Mouse (Mus musculus) embryonic facial prominence, embryonic 10.5 days (tissue): ENCODE measurements around the gene Icam1. TPM values are rescaled to one million over a fixed set of nuclear protein-coding genes. Genes with fewer than 3 reads are reported as not detected.

Experiments used
- DNase-seq: peaks from one replicate; pipeline ENCODE4 v3.0.0-alpha.2; 2017; ENCODE audit warnings: low spot score
- H3K27ac ChIP-seq: fragments of 300-500 bp; sonication (generic); replicated peaks from 2 replicates; pipeline ENCODE4 v1.5.1; 2016; ENCODE audit warnings: mild to moderate bottlenecking
- H3K27me3 ChIP-seq: fragments of 300-500 bp; sonication (generic); replicated peaks from 2 replicates; pipeline ENCODE4 v1.6.1; 2016; ENCODE audit warnings: low read depth, mild to moderate bottlenecking; ENCODE audit not compliant: poor library complexity, severe bottlenecking
- H3K36me3 ChIP-seq: fragments of 300-500 bp; sonication (generic); replicated peaks from 2 replicates; pipeline ENCODE4 v1.6.1; 2016; ENCODE audit warnings: mild to moderate bottlenecking, moderate library complexity
- H3K4me1 ChIP-seq: fragments of 300-500 bp; sonication (generic); 2 replicates; pipeline ENCODE4 v1.6.1; 2016
- H3K4me3 ChIP-seq: fragments of 300-500 bp; sonication (generic); 2 replicates; pipeline ENCODE4 v1.5.1; 2016; ENCODE audit warnings: mild to moderate bottlenecking, moderate library complexity
- H3K9me3 ChIP-seq: fragments of 300-500 bp; sonication (generic); 2 replicates; pipeline ENCODE4 v1.6.1; 2016; ENCODE audit warnings: mild to moderate bottlenecking
- WGBS: fragments of 180-500 bp; shearing (Covaris S2); methylation state at CpG from one replicate; pipeline ENCODE4 v1.1.7; 2016; 5-methylcytosine and 5-hydroxymethylcytosine counted together
- polyA plus RNA-seq: library from polyadenylated mRNA; unstranded; fragments of >200 nt; fragmentation: Nextera tagmentation; extraction: Ambion mirVana; gene quantifications from 2 replicates; pipeline ENCODE4 v1.2.1, GENCODE M21; 2016

Icam1 gene
- polyA plus RNA-seq, 1 experiment from 2014 or later, result 5.9 TPM

GRCm38 (mm10) chr9:20978409-20979095 is 37.2 kb upstream of the Icam1 start:
- Histone ChIP-seq H3K4me3 (no peak overlapping the region), H3K36me3 (no peaks in the 10 kb centered on the region), H3K9me3 (no peaks in the 10 kb centered on the region), H3K27ac (peak overlapping the region; percentile 37; the same call in 1 of the 2 replicates), H3K4me1 (peaks cover 67% of the 10 kb centered on the region), H3K27me3 (no peaks in the 10 kb centered on the region)
- 63% methylated on average over 10 of the region's 10 CpGs for WGBS
- DNase-seq, result no peak

GRCm38 (mm10) chr9:20979181-20979580 is 36.6 kb upstream of the Icam1 start:
- Histone ChIP-seq H3K9me3 (no peaks in the 10 kb centered on the region), H3K36me3 (no peaks in the 10 kb centered on the region), H3K27me3 (no peaks in the 10 kb centered on the region), H3K27ac (peak overlapping the region; percentile 37; the same call in 1 of the 2 replicates), H3K4me3 (no peak overlapping the region), H3K4me1 (peaks cover 64% of the 10 kb centered on the region)
- DNase-seq, result no peak
- 65% methylated on average over 5 of the region's 5 CpGs for WGBS

DNA sequence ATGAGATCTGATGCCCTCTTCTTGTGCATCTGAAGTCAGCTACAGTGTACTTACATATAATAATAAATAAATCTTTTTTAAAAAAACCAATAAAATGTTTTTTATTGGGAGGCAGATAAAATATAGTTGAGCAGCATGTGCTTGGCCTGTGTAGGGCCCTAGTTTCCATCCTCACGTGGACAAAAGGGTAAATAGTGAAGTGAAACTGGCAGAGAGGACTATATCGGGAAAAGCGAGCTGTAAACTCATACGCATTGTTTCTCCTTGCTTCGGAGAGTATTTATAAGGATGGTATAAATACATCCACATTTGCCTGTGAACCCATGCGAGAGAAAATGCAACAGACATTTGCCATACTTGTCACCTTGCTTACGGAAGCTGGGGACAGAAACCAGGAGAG is 36.0 kb upstream of the Icam1 start:
- no peaks in the 10 kb centered on the region for H3K36me3 ChIP-seq

DNA sequence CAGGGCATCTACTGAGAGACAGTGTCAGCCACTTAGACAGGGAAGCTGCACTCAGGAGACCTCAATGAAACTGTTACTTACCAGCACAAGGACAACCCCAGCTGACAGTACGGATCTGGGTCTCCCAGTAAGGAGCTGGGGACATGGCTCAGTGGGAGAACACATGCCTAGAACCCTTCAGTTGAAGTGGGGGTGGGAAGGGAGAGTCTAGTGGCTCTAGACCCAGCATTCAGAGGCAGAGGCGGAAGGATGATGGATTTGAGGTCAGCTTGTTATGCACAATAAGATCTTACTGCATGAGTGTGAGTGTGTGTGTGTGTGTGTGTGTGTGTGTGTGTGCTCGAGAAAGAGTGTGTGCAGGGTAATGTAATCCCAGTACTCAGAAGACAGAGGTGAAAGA is 33.6 kb upstream of the Icam1 start:
- no peak overlapping the region for H3K4me3 ChIP-seq
- H3K36me3 ChIP-seq, result no peaks in the 10 kb centered on the region
- no peak for DNase-seq
- H3K27ac ChIP-seq, result no peak overlapping the region
- H3K4me1 ChIP-seq, result peaks cover 35% of the 10 kb centered on the region
- no peaks in the 10 kb centered on the region for H3K9me3 ChIP-seq
- 76% methylated on average over 3 of the region's 3 CpGs for WGBS
- H3K27me3 ChIP-seq, result no peaks in the 10 kb centered on the region

More for the DNA sequence above, 36.0 kb upstream of the Icam1 start:
- no peaks in the 10 kb centered on the region for H3K9me3 ChIP-seq
- no peaks in the 10 kb centered on the region for H3K27me3 ChIP-seq
- WGBS, result 93% methylated on average over 7 of the region's 7 CpGs
- peaks cover 59% of the 10 kb centered on the region for H3K4me1 ChIP-seq
- no peak for DNase-seq
- no peak overlapping the region for H3K4me3 ChIP-seq
- H3K27ac ChIP-seq, result no peak overlapping the region

- WGBS, result 38% methylated on average over 5 of the region's 5 CpGs
- H3K4me3 ChIP-seq, result no peak overlapping the region
- H3K4me1 ChIP-seq, result peaks cover 30% of the 10 kb centered on the region
- H3K9me3 ChIP-seq, result no peaks in the 10 kb centered on the region
- no peaks in the 10 kb centered on the region for H3K36me3 ChIP-seq
- H3K27me3 ChIP-seq, result 0 out of 2 replicates have a peak, but pooled peaks cover 4% of the 10 kb centered on the region
- 0 out of 2 replicates have a peak overlapping the region, but pooled peaks have one; percentile 26 for H3K27ac ChIP-seq
- DNase-seq, result no peak
Observed at GRCm38 (mm10) chr9:20983169-20983568, 32.6 kb upstream of the Icam1 start.

DNA sequence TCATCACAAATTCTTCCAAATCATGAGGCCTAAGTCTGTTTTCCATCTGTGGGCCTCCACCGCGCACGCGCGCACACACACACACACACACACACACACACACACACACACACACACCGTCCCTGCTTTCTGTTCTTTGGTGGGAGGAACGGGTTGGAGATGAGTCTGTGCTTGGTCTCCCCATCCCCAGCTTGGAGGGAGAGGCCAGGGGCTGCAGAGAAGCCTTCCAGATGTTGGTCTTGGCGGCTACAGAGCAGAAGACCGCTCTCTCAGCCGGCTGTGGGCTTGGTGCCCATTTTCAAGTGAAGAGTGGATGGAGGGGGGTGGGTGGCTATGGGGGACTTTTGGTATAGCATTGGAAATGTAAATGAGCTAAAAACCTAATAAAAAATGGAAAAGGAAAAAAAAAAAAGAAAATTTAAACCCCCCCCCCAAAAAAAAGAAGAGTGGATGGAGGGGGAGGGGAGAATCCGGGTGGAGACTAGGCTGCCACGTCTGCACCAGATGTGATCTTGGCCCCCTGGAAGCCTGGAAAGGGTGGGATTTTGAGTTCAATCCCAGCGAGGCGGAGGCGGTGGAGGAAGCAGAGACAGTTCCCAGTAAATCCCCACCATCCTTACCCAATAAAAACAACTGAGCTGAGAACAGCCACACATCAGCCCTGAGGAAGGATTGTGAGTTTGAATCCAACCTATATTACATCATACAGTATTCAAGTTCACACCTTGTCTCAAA is 28.7 kb upstream of the Icam1 start:
- no peak overlapping the region for H3K27ac ChIP-seq
- H3K36me3 ChIP-seq, result no peaks in the 10 kb centered on the region
- H3K27me3 ChIP-seq, result peaks cover 15% of the 10 kb centered on the region; the same call in 1 of the 2 replicates
- no peak for DNase-seq
- H3K9me3 ChIP-seq, result no peaks in the 10 kb centered on the region
- 64% methylated on average over 15 of the region's 15 CpGs for WGBS
- peaks cover 24% of the 10 kb centered on the region for H3K4me1 ChIP-seq
- no peak overlapping the region for H3K4me3 ChIP-seq

GRCm38 (mm10) chr9:20987953-20988352 is 27.8 kb upstream of the Icam1 start:
- Histone ChIP-seq H3K27me3 (peaks cover 15% of the 10 kb centered on the region; the same call in 1 of the 2 replicates), H3K36me3 (no peaks in the 10 kb centered on the region), H3K27ac (no peak overlapping the region), H3K4me3 (no peak overlapping the region), H3K9me3 (no peaks in the 10 kb centered on the region), H3K4me1 (peaks cover 16% of the 10 kb centered on the region)
- WGBS, result 23% methylated on average over 7 of the region's 7 CpGs
- DNase-seq, result no peak

DNA sequence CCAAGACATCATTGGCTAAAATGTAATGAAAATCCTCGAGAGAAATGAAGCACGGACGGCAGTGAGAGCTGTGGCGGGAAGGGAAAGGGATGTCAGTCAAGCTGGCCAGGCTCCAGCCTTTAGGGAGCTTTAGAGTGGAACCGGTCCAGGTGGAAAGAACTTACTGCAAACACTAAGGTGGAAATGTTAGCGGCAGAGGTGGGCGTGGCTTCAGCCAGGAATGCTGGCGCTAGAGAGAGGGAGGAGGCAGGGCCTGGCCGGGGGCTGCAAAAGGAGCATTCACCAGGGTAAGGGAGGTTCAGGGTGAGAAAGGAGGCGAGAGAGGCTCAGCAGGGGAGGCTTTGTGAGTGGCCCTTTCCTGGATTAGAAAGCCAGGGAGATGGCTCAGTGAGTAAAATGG is 24.9 kb upstream of the Icam1 start:
- Histone ChIP-seq H3K27me3 (peaks cover 15% of the 10 kb centered on the region; the same call in 1 of the 2 replicates), H3K27ac (peak overlapping the region; percentile 48), H3K4me1 (peaks cover 14% of the 10 kb centered on the region), H3K9me3 (no peaks in the 10 kb centered on the region), H3K36me3 (no peaks in the 10 kb centered on the region), H3K4me3 (peak overlapping the region; percentile 40)
- DNase-seq, result peak; percentile 73
- WGBS, result 2% methylated on average over 10 of the region's 10 CpGs

GRCm38 (mm10) chr9:20991587-20991986 is 24.2 kb upstream of the Icam1 start:
- no peaks in the 10 kb centered on the region for H3K36me3 ChIP-seq
- no peak overlapping the region for H3K4me3 ChIP-seq
- peaks cover 15% of the 10 kb centered on the region; the same call in 1 of the 2 replicates for H3K27me3 ChIP-seq
- WGBS, result 89% methylated on average over 4 of the region's 4 CpGs
- DNase-seq, result no peak
- no peaks in the 10 kb centered on the region for H3K9me3 ChIP-seq
- peaks cover 14% of the 10 kb centered on the region for H3K4me1 ChIP-seq
- no peak overlapping the region for H3K27ac ChIP-seq

GRCm38 (mm10) chr9:20993165-20993898 is 22.5 kb upstream of the Icam1 start:
- Histone ChIP-seq H3K27me3 (peaks cover 10% of the 10 kb centered on the region; the same call in 1 of the 2 replicates), H3K4me1 (peaks cover 14% of the 10 kb centered on the region), H3K9me3 (no peaks in the 10 kb centered on the region), H3K4me3 (no peak overlapping the region), H3K36me3 (no peaks in the 10 kb centered on the region), H3K27ac (no peak overlapping the region)
- WGBS, result 56% methylated on average over 5 of the region's 5 CpGs
- DNase-seq, result no peak

DNA sequence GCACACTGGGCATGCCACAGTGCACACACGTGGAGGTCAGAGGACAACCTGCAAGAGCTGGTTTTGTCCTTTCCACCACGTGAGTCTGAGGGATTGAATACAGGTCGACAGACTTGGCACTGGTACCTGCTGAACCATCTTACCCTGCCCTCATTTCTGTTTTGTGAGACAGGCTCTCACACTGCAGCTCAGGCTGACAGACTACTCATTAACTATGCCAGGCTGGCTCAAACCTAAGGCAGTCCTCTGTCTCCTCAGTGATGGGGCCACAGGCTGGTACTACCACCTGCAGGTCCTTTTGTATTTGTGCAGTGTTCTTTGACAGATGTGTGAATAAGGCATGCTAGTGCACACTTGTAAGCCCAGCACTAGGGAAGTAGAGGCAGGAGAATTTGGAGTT is 20.7 kb upstream of the Icam1 start:
- no peaks in the 10 kb centered on the region for H3K9me3 ChIP-seq
- H3K27me3 ChIP-seq, result no peaks in the 10 kb centered on the region
- H3K27ac ChIP-seq, result no peak overlapping the region
- H3K4me3 ChIP-seq, result no peak overlapping the region
- no peaks in the 10 kb centered on the region for H3K36me3 ChIP-seq
- no peak for DNase-seq
- WGBS, result 75% methylated on average over 3 of the region's 3 CpGs
- H3K4me1 ChIP-seq, result peaks cover 14% of the 10 kb centered on the region

- no peaks in the 10 kb centered on the region for H3K27me3 ChIP-seq
- 87% methylated on average over 8 of the region's 8 CpGs for WGBS
- H3K36me3 ChIP-seq, result no peaks in the 10 kb centered on the region
- no peaks in the 10 kb centered on the region for H3K9me3 ChIP-seq
- H3K4me1 ChIP-seq, result peaks cover 6% of the 10 kb centered on the region
- DNase-seq, result no peak
- no peak overlapping the region for H3K4me3 ChIP-seq
- H3K27ac ChIP-seq, result no peak overlapping the region
Observed at GRCm38 (mm10) chr9:20997065-20997464, 18.7 kb upstream of the Icam1 start.
